Mouse (Mus musculus): Measurements from ENCODE around the gene Dmc1.

DNA sequence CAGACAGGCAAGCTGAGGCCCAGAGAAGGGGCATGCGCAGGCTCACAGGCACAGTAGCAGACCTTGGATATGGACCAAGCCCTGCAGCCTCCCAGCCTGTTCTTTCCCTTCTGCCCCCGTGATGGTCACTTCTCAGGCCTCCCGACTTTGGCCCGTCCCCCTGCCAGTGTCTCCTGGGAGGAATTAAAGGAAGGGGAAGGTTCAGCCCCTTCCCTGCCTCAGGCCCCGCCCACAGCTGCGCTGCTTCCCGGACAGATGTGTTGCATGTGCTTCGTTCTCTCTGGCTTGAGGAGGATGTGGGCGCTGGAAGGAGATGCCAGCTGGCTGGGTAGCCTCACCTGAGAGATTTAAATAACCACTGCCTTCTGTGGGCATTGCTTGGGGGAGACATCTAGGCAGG is 91.0 kb downstream of the Dmc1 start:
- TF ChIP-seq CTCF (IDR thresholded peaks at IDR 0.05; ENCODE audit: borderline replicate concordance, insufficient read depth, low read depth, low read length): no peak
- no peak for TF ChIP-seq POLR2A (IDR thresholded peaks at IDR 0.05; ENCODE audit: borderline replicate concordance, insufficient read depth, low read length)

Measured in cerebellum, adult 2 months (tissue).